Mouse (Mus musculus) midbrain, embryonic 13.5 days (tissue): Measurements from ENCODE around the gene Fbxl4. TPM values are rescaled to one million over a fixed set of nuclear protein-coding genes. Genes with fewer than 3 reads are reported as not detected.

Experiments
- ATAC-seq: fragments of 200-750 bp; cut with Nextera tagmentation; 2 replicates; pipeline ENCODE4 v1.8.0; 2017; ENCODE audit warnings: mild to moderate bottlenecking, moderate TSS enrichment, moderate library complexity
- H3K27ac ChIP-seq: fragments of 300-500 bp; sonication (generic); 2 replicates; pipeline ENCODE4 v1.5.1; 2015; ENCODE audit warnings: inconsistent platforms, mild to moderate bottlenecking, moderate library complexity
- H3K27me3 ChIP-seq: fragments of 300-500 bp; sonication (generic); 2 replicates; pipeline ENCODE4 v1.6.1; 2015; ENCODE audit warnings: mild to moderate bottlenecking, inconsistent platforms
- H3K36me3 ChIP-seq: fragments of 300-500 bp; sonication (generic); 2 replicates; pipeline ENCODE4 v1.6.1; 2015; ENCODE audit warnings: mild to moderate bottlenecking, inconsistent platforms
- H3K4me1 ChIP-seq: fragments of 300-500 bp; sonication (generic); replicated peaks from 2 replicates; pipeline ENCODE4 v1.6.1; 2015; ENCODE audit warnings: inconsistent platforms
- H3K4me2 ChIP-seq: fragments of 300-500 bp; sonication (generic); replicated peaks from 2 replicates; pipeline ENCODE4 v1.6.1; 2015; ENCODE audit warnings: moderate library complexity, mild to moderate bottlenecking, inconsistent platforms
- H3K4me3 ChIP-seq: fragments of 300-500 bp; sonication (generic); replicated peaks from 2 replicates; pipeline ENCODE4 v1.5.1; 2015; ENCODE audit warnings: mild to moderate bottlenecking, inconsistent platforms
- H3K9ac ChIP-seq: fragments of 300-500 bp; sonication (generic); replicated peaks from 2 replicates; pipeline ENCODE4 v1.6.1; 2015; ENCODE audit warnings: mild to moderate bottlenecking, inconsistent platforms
- H3K9me3 ChIP-seq: fragments of 300-500 bp; sonication (generic); 2 replicates; pipeline ENCODE4 v1.6.1; 2016; ENCODE audit warnings: mild to moderate bottlenecking, inconsistent platforms
- WGBS: fragments of 180-500 bp; shearing (Covaris S2); methylation state at CpG from one replicate; pipeline ENCODE4 v1.1.7; 2015; 5-methylcytosine and 5-hydroxymethylcytosine counted together
- polyA plus RNA-seq: library from polyadenylated mRNA; unstranded; fragments of >200 nt; fragmentation: Nextera tagmentation; extraction: Ambion mirVana; gene quantifications from 2 replicates; pipeline ENCODE4 v1.2.1, GENCODE M21; 2015

The Fbxl4 gene
- polyA plus RNA-seq, 1 experiment from 2014 or later, result 12.7 TPM

GRCm38 (mm10) chr4:22392777-22393473 is 35.6 kb downstream of the Fbxl4 start:
- WGBS, result 57% methylated on average over 13 of the region's 13 CpGs
- H3K4me2 ChIP-seq, result no peak overlapping the region
- 0 out of 2 replicates have a peak overlapping the region, but pooled peaks have one; percentile 14 for H3K9ac ChIP-seq
- no peak overlapping the region for H3K4me3 ChIP-seq
- no peaks in the 10 kb centered on the region for H3K9me3 ChIP-seq
- peaks cover 3% of the 10 kb centered on the region; the same call in 1 of the 2 replicates for H3K36me3 ChIP-seq
- H3K27ac ChIP-seq, result peak overlapping the region; percentile 53; the same call in 1 of the 2 replicates
- ATAC-seq, result peak; percentile 51; the same call in 1 of the 2 replicates
- peaks cover 17% of the 10 kb centered on the region for H3K4me1 ChIP-seq
- H3K27me3 ChIP-seq, result no peaks in the 10 kb centered on the region

GRCm38 (mm10) chr4:22395404-22395803 is 38.1 kb downstream of the Fbxl4 start:
- H3K9ac ChIP-seq, result no peak overlapping the region
- H3K4me1 ChIP-seq, result peaks cover 14% of the 10 kb centered on the region
- 80% methylated on average over 2 of the region's 2 CpGs for WGBS
- peaks cover 12% of the 10 kb centered on the region for H3K36me3 ChIP-seq
- H3K4me3 ChIP-seq, result no peak overlapping the region
- H3K27me3 ChIP-seq, result no peaks in the 10 kb centered on the region
- H3K4me2 ChIP-seq, result no peak overlapping the region
- no peaks in the 10 kb centered on the region for H3K9me3 ChIP-seq
- ATAC-seq, result no peak
- H3K27ac ChIP-seq, result no peak overlapping the region

- WGBS, result 93% methylated on average over 1 of the region's 1 CpGs
- H3K4me3 ChIP-seq, result no peak overlapping the region
- no peaks in the 10 kb centered on the region for H3K9me3 ChIP-seq
- ATAC-seq, result 0 out of 2 replicates have a peak, but pooled peaks have one; percentile 14
- no peak overlapping the region for H3K4me2 ChIP-seq
- peaks cover 14% of the 10 kb centered on the region for H3K4me1 ChIP-seq
- no peaks in the 10 kb centered on the region for H3K27me3 ChIP-seq
- peaks cover 16% of the 10 kb centered on the region for H3K36me3 ChIP-seq
- H3K27ac ChIP-seq, result no peak overlapping the region
- H3K9ac ChIP-seq, result no peak overlapping the region
Observed at GRCm38 (mm10) chr4:22396484-22397000, 39.2 kb downstream of the Fbxl4 start.

GRCm38 (mm10) chr4:22397003-22397402 is 39.7 kb downstream of the Fbxl4 start:
- 0 out of 2 replicates have a peak, but pooled peaks have one; percentile 34 for ATAC-seq
- H3K36me3 ChIP-seq, result peaks cover 19% of the 10 kb centered on the region
- WGBS, result 97% methylated on average over 5 of the region's 5 CpGs
- peaks cover 14% of the 10 kb centered on the region for H3K4me1 ChIP-seq
- H3K9me3 ChIP-seq, result no peaks in the 10 kb centered on the region
- no peak overlapping the region for H3K27ac ChIP-seq
- H3K9ac ChIP-seq, result no peak overlapping the region
- H3K27me3 ChIP-seq, result no peaks in the 10 kb centered on the region
- no peak overlapping the region for H3K4me2 ChIP-seq
- no peak overlapping the region for H3K4me3 ChIP-seq

- H3K4me1 ChIP-seq, result no peaks in the 10 kb centered on the region
- H3K4me2 ChIP-seq, result no peak overlapping the region
- H3K9me3 ChIP-seq, result no peaks in the 10 kb centered on the region
- WGBS, result 94% methylated on average over 3 of the region's 3 CpGs
- no peaks in the 10 kb centered on the region for H3K27me3 ChIP-seq
- H3K27ac ChIP-seq, result no peak overlapping the region
- H3K9ac ChIP-seq, result no peak overlapping the region
- H3K4me3 ChIP-seq, result no peak overlapping the region
- no peak for ATAC-seq
- peaks cover 28% of the 10 kb centered on the region for H3K36me3 ChIP-seq
Observed at GRCm38 (mm10) chr4:22402032-22402431, 44.7 kb downstream of the Fbxl4 start.

GRCm38 (mm10) chr4:22402930-22403329 is 45.6 kb downstream of the Fbxl4 start:
- WGBS, result 96% methylated on average over 10 of the region's 10 CpGs
- H3K27ac ChIP-seq, result no peak overlapping the region
- H3K36me3 ChIP-seq, result peaks cover 25% of the 10 kb centered on the region
- H3K4me3 ChIP-seq, result no peak overlapping the region
- no peak overlapping the region for H3K9ac ChIP-seq
- no peak for ATAC-seq
- no peaks in the 10 kb centered on the region for H3K27me3 ChIP-seq
- H3K4me2 ChIP-seq, result no peak overlapping the region
- H3K4me1 ChIP-seq, result no peaks in the 10 kb centered on the region
- H3K9me3 ChIP-seq, result no peaks in the 10 kb centered on the region

DNA sequence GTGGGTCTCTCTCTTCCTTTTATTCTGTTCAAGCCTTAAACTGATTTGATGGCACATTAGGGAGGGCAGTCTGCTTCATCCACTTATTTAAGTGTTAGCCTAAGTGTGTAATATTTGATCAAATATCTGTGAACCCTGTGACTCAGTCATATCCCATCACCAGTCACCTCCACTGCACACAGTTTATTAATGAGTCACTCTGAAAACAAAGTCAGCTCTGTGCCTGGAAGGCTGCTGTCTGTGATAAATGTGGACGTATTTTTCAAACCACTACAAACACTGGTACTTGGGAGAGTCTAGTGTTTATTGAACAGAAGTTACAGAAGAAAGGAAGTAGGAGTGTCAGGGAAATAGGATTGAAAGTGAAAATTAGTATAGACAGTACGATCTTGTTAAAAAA is 63.3 kb downstream of the Fbxl4 start:
- no peak for ATAC-seq
- WGBS, result 75% methylated on average over 2 of the region's 2 CpGs
- no peaks in the 10 kb centered on the region for H3K27me3 ChIP-seq
- H3K4me1 ChIP-seq, result no peaks in the 10 kb centered on the region
- no peaks in the 10 kb centered on the region for H3K9me3 ChIP-seq
- H3K36me3 ChIP-seq, result peaks cover 4% of the 10 kb centered on the region; the same call in 1 of the 2 replicates
- H3K9ac ChIP-seq, result no peak overlapping the region
- no peak overlapping the region for H3K4me2 ChIP-seq
- H3K4me3 ChIP-seq, result no peak overlapping the region
- no peak overlapping the region for H3K27ac ChIP-seq

DNA sequence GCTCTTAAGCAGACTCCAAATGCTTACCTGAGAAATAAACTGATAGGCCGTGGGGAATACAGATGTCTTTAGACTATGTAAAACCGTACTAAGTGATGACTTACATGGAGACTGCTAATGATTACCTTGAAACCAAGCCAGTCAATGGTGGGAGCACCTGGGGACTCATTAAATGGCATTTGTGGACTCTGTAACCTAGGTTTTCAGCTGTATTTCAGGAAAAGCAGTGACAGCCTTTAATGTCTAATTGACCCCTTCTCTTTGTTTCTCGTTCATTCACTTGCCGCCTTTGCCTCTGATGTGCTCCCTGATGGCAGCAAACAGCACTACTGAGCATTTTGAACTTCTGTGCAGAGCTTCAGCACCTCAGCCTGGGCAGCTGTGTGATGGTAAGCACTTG is 65.1 kb downstream of the Fbxl4 start:
- peak; percentile 80 for ATAC-seq

GRCm38 (mm10) chr4:22428150-22428549 is 70.8 kb downstream of the Fbxl4 start:
- Histone ChIP-seq H3K27ac (no peak overlapping the region), H3K36me3 (peaks cover 4% of the 10 kb centered on the region; the same call in 1 of the 2 replicates), H3K9ac (no peak overlapping the region), H3K4me3 (no peak overlapping the region), H3K4me1 (no peaks in the 10 kb centered on the region), H3K4me2 (no peak overlapping the region), H3K9me3 (no peaks in the 10 kb centered on the region), H3K27me3 (no peaks in the 10 kb centered on the region)
- no peak for ATAC-seq
- 91% methylated on average over 3 of the region's 3 CpGs for WGBS

More for the DNA sequence above, 65.1 kb downstream of the Fbxl4 start:
- WGBS, result 80% methylated on average over 4 of the region's 4 CpGs
- H3K4me2 ChIP-seq, result no peak overlapping the region
- 0 out of 2 replicates have a peak overlapping the region, but pooled peaks have one; percentile 10 for H3K27ac ChIP-seq
- H3K36me3 ChIP-seq, result peaks cover 4% of the 10 kb centered on the region; the same call in 1 of the 2 replicates
- no peaks in the 10 kb centered on the region for H3K4me1 ChIP-seq
- H3K27me3 ChIP-seq, result no peaks in the 10 kb centered on the region
- no peaks in the 10 kb centered on the region for H3K9me3 ChIP-seq
- no peak overlapping the region for H3K9ac ChIP-seq
- no peak overlapping the region for H3K4me3 ChIP-seq

- H3K9ac ChIP-seq, result no peak overlapping the region
- H3K4me2 ChIP-seq, result no peak overlapping the region
- 88% methylated on average over 1 of the region's 1 CpGs for WGBS
- H3K4me3 ChIP-seq, result no peak overlapping the region
- no peaks in the 10 kb centered on the region for H3K27me3 ChIP-seq
- H3K4me1 ChIP-seq, result no peaks in the 10 kb centered on the region
- no peaks in the 10 kb centered on the region for H3K36me3 ChIP-seq
- H3K9me3 ChIP-seq, result no peaks in the 10 kb centered on the region
- no peak overlapping the region for H3K27ac ChIP-seq
- ATAC-seq, result no peak
Observed at GRCm38 (mm10) chr4:22469575-22469974, 112.2 kb downstream of the Fbxl4 start.

DNA sequence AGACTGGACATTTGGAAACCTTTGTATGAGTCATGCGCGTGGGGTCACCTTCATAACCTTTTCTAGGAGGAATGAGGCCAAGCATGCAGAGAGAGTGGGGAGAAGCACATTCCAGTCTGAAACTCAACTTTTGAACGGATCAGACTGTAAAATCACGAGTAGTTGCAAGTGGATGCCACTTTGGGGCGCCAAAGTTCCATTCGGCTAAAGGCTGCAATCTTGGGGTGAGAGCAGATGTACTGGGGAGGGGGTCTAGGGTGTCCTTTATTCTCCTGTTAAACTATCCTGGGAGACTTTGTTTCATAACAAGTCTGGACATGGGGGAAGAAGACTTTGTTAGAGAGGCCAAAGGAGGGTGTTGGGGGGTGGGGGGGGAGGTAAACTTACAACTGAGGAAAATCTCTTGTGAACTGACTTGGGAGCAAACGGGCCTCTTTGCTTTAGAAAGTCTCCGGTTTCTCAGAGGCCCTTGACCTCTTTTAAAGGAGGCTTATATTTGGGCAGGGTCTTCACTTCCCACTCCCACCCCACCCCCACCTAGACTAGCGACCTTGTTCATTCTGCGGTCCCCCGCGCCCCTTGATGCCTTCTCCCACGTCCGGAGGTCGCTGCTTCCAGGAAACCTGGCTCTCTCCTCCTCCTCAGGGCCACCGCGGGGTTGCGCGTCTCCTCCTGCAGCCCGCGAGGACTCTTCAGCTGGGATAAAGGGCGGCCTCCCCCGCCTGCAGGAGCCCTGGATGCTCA is 119.8 kb downstream of the Fbxl4 start:
- Histone ChIP-seq H3K9ac (peak overlapping the region; percentile 76), H3K36me3 (no peaks in the 10 kb centered on the region), H3K4me2 (peak overlapping the region; percentile 67), H3K4me3 (peak overlapping the region; percentile 98), H3K9me3 (no peaks in the 10 kb centered on the region), H3K4me1 (peaks cover 51% of the 10 kb centered on the region), H3K27ac (peak overlapping the region; percentile 92), H3K27me3 (no peaks in the 10 kb centered on the region)
- ATAC-seq, result peak; percentile 86
- WGBS, result under 1% methylated on average over 23 of the region's 23 CpGs

GRCm38 (mm10) chr4:22477711-22478230 is 120.4 kb downstream of the Fbxl4 start:
- H3K9ac ChIP-seq, result peak overlapping the region; percentile 76
- ATAC-seq, result peak; percentile 62
- H3K4me2 ChIP-seq, result peak overlapping the region; percentile 67
- H3K36me3 ChIP-seq, result no peaks in the 10 kb centered on the region
- H3K4me1 ChIP-seq, result peaks cover 53% of the 10 kb centered on the region
- H3K27me3 ChIP-seq, result no peaks in the 10 kb centered on the region
- WGBS, result 0% methylated on average over 17 of the region's 28 CpGs
- H3K27ac ChIP-seq, result peak overlapping the region; percentile 92
- peak overlapping the region; percentile 98 for H3K4me3 ChIP-seq
- no peaks in the 10 kb centered on the region for H3K9me3 ChIP-seq
